Mouse (Mus musculus) midbrain, embryonic 16.5 days (tissue): ENCODE data around the gene Clps. TPM values are rescaled to one million over a fixed set of nuclear protein-coding genes. Genes with fewer than 3 reads are reported as not detected.

Source experiments
- ATAC-seq: fragments of 200-750 bp; cut with Nextera tagmentation; 2 replicates; pipeline ENCODE4 v1.8.0; 2017; ENCODE audit warnings: moderate TSS enrichment
- H3K27ac ChIP-seq: fragments of 300-500 bp; sonication (generic); 2 replicates; pipeline ENCODE4 v1.5.1; 2014; ENCODE audit warnings: mild to moderate bottlenecking, low read length, mixed read lengths
- H3K27me3 ChIP-seq: fragments of 300-500 bp; sonication (generic); 2 replicates; pipeline ENCODE4 v1.6.1; 2014; ENCODE audit warnings: low read depth, low read length, mixed read lengths; ENCODE audit not compliant: control insufficient read depth, insufficient read depth
- H3K36me3 ChIP-seq: fragments of 300-500 bp; sonication (generic); 2 replicates; pipeline ENCODE4 v1.6.1; 2014; ENCODE audit warnings: mild to moderate bottlenecking, low read length, moderate library complexity, mixed read lengths; ENCODE audit not compliant: control insufficient read depth, insufficient read depth
- H3K4me1 ChIP-seq: fragments of 300-500 bp; sonication (generic); 2 replicates; pipeline ENCODE4 v1.6.1; 2014; ENCODE audit warnings: mild to moderate bottlenecking, low read length, mixed read lengths; ENCODE audit not compliant: control insufficient read depth, insufficient read depth
- H3K4me2 ChIP-seq: fragments of 300-500 bp; sonication (generic); 2 replicates; pipeline ENCODE4 v1.6.1; 2014; ENCODE audit warnings: mild to moderate bottlenecking, low read length, mixed read lengths
- H3K4me3 ChIP-seq: fragments of 300-500 bp; sonication (generic); 2 replicates; pipeline ENCODE4 v1.5.1; 2014; ENCODE audit warnings: low read depth, mild to moderate bottlenecking, low read length, moderate library complexity, mixed read lengths
- H3K9ac ChIP-seq: fragments of 300-500 bp; sonication (generic); 2 replicates; pipeline ENCODE4 v1.6.1; 2014; ENCODE audit warnings: low read depth, low read length, mixed read lengths
- H3K9me3 ChIP-seq: fragments of 300-500 bp; sonication (generic); replicated peaks from 2 replicates; pipeline ENCODE4 v1.6.1; 2014; ENCODE audit warnings: mild to moderate bottlenecking, low read length, mixed read lengths; ENCODE audit not compliant: control insufficient read depth, poor library complexity, severe bottlenecking
- WGBS: fragments of 180-500 bp; shearing (Covaris S2); extraction: QIAGEN DNeasy Blood & Tissue Kit; methylation state at CpG from one replicate; pipeline ENCODE4 v1.1.7; 2014; 5-methylcytosine and 5-hydroxymethylcytosine counted together
- polyA plus RNA-seq: library from polyadenylated mRNA; unstranded; fragments of >200 nt; fragmentation: Nextera tagmentation; extraction: Ambion mirVana; gene quantifications from 2 replicates; pipeline ENCODE4 v1.2.1, GENCODE M21; 2015

The Clps gene
- polyA plus RNA-seq, 1 experiment from 2014 or later = not detected

DNA sequence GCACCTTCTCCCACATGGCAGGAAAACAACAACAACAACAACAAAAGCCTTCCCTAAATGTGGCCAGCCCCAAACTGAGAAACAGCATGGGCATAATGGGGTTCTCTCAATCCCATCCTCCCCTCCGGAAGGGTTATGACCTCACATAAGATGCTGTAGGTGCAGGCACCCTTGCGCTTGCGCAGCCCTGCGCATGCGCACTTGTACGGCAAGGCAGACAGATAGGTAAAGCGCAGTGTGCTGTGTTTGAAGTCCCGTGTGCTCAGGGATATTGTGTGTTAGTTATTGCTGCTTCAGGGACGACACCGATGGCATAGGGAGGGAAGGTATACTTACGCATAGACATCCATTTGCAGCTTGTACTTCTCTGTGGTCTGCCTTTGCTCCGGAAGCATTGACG is 27.2 kb downstream of the Clps start:
- Histone ChIP-seq H3K9me3 (no peaks in the 10 kb centered on the region; the same call in 1 of the 2 replicates), H3K27me3 (no peaks in the 10 kb centered on the region), H3K27ac (no peak overlapping the region), H3K4me2 (no peak overlapping the region), H3K4me1 (no peaks in the 10 kb centered on the region), H3K4me3 (no peak overlapping the region), H3K36me3 (no peaks in the 10 kb centered on the region), H3K9ac (no peak overlapping the region)
- 93% methylated on average over 13 of the region's 13 CpGs for WGBS
- no peak for ATAC-seq

DNA sequence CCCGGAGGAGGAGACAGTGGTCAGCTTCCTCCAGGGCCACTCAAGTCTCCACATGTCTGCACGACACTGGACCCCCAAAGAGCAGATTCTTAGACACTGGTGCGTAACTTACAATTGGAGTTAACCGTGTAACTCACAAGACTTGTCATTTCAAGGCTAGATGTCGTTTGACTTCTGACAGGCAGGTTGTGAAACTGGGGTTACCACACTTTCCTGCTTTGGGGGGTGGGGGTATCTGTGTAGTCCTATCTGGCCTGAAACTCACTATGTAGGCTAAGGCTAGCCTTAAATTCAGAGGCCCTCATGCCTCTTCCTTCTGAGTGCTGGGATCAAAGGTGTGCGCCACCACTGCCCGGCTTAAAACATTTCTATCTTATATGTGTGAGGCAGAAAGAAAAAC is 28.0 kb downstream of the Clps start:
- Histone ChIP-seq H3K4me1 (peaks cover 3% of the 10 kb centered on the region; the same call in 1 of the 2 replicates), H3K9me3 (no peaks in the 10 kb centered on the region), H3K4me3 (no peak overlapping the region), H3K27ac (no peak overlapping the region), H3K9ac (no peak overlapping the region), H3K4me2 (no peak overlapping the region), H3K27me3 (no peaks in the 10 kb centered on the region), H3K36me3 (no peaks in the 10 kb centered on the region)
- ATAC-seq = no peak
- WGBS = 86% methylated on average over 7 of the region's 7 CpGs

DNA sequence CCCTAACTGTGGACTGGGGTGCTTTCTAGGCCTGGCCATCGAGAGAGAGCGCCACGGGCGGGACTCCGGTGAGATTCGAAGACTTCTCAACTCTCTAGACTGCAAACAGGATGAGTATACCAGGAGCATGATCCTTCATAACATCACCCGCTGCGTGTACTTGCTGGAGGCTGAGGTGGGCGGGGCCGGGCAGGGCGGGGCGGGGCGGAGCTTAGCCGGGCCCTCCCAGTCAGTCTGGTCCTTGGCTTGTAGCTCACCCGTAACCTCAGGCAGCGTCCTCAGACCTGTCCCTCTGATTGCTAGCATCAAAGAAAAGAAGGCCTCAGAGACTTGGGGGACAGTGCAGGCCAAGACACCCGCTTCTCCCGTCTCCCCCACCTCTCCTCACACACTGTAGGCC is 28.6 kb downstream of the Clps start:
- Histone ChIP-seq H3K4me2 (no peak overlapping the region), H3K27ac (no peak overlapping the region), H3K9ac (no peak overlapping the region), H3K27me3 (no peaks in the 10 kb centered on the region), H3K36me3 (no peaks in the 10 kb centered on the region), H3K4me1 (peaks cover 5% of the 10 kb centered on the region; the same call in 1 of the 2 replicates), H3K9me3 (no peaks in the 10 kb centered on the region), H3K4me3 (no peak overlapping the region)
- 20% methylated on average over 18 of the region's 18 CpGs for WGBS
- ATAC-seq = no peak

DNA sequence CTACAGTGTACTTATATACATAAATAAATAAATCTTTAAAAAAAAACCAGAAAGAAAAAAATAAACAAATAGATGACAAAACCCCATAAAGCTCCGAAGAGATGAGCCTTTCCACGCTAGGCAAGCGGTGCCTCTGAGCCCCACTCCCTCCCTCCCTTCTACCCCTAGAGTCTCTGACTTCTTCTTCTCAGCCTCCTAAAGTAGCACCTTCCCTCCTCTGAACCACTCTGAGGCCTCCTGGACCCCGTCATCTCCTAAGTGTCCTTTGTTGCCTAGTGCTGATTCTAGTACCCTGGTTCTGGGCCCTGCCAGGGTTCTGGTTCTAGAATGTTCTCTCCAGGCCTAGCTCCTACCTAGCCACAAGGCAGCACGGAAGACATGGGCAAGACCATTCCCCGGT is 30.1 kb downstream of the Clps start, which contains the start of gene Armc12:
Gene Armc12 (plus strand): TSS at position 301 of the 400 bp plus-strand sequence.
- WGBS = 84% methylated on average over 6 of the region's 6 CpGs
- no peak for ATAC-seq
- no peak within 1 kb of the TSS for H3K4me2 ChIP-seq

DNA sequence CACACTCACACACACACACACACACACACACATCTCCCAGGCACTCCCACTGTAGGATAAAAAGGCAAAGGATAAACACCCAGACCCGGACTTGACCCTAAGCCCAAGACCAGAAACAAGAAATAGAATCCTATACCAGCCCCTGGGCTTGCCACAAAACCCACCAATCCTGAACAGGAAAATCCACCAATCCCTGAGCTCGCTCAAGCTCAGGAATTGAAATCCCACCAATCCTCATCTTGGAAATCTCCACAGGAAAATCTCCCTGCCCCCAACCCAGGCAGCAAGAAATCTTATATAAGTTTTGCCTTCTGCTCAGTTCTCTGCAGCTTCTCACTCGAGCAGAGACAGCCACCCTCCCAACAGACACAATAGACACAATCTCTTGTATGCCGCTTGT is 31.4 kb downstream of the Clps start:
- no peak overlapping the region for H3K9ac ChIP-seq
- H3K27me3 ChIP-seq = no peaks in the 10 kb centered on the region
- WGBS = 71% methylated on average over 4 of the region's 4 CpGs
- peaks cover 5% of the 10 kb centered on the region; the same call in 1 of the 2 replicates for H3K4me1 ChIP-seq
- ATAC-seq = no peak
- H3K27ac ChIP-seq = no peak overlapping the region
- H3K36me3 ChIP-seq = no peaks in the 10 kb centered on the region
- H3K4me2 ChIP-seq = no peak overlapping the region
- H3K4me3 ChIP-seq = no peak overlapping the region
- no peaks in the 10 kb centered on the region for H3K9me3 ChIP-seq

More for the DNA sequence above, 30.1 kb downstream of the Clps start, which contains the start of gene Armc12:
- Histone ChIP-seq H3K36me3 (no peaks in the 10 kb centered on the region), H3K9ac (no peak within 1 kb of the TSS), H3K4me3 (no peak within 1 kb of the TSS), H3K27ac (no peak within 1 kb of the TSS), H3K27me3 (no peaks in the 10 kb centered on the region), H3K4me1 (peaks cover 5% of the 10 kb centered on the region; the same call in 1 of the 2 replicates), H3K9me3 (no peaks in the 10 kb centered on the region)

DNA sequence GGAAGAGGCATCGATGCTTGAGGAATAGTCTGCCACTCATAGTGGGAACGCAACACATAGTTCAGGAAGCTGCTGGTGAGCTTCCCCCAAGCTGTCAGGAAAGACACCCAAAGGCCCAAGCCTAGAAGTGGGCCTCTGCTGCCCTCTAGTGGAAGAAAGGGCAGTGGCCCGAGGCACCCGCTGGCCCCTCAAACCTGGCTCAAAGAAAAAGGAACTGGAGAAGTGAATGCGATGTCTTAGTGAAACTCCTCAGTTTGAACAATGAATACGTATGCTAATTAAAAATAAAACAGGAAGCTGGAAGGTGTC is 32.6 kb downstream of the Clps start:
- Histone ChIP-seq H3K36me3 (no peaks in the 10 kb centered on the region), H3K27me3 (no peaks in the 10 kb centered on the region), H3K27ac (0 out of 2 replicates have a peak overlapping the region, but pooled peaks have one; percentile 22), H3K9me3 (no peaks in the 10 kb centered on the region), H3K4me3 (no peak overlapping the region), H3K9ac (no peak overlapping the region), H3K4me1 (peaks cover 9% of the 10 kb centered on the region; the same call in 1 of the 2 replicates), H3K4me2 (peak overlapping the region; percentile 38)
- 1% methylated on average over 6 of the region's 6 CpGs for WGBS
- peak; percentile 66; the same call in 1 of the 2 replicates for ATAC-seq

DNA sequence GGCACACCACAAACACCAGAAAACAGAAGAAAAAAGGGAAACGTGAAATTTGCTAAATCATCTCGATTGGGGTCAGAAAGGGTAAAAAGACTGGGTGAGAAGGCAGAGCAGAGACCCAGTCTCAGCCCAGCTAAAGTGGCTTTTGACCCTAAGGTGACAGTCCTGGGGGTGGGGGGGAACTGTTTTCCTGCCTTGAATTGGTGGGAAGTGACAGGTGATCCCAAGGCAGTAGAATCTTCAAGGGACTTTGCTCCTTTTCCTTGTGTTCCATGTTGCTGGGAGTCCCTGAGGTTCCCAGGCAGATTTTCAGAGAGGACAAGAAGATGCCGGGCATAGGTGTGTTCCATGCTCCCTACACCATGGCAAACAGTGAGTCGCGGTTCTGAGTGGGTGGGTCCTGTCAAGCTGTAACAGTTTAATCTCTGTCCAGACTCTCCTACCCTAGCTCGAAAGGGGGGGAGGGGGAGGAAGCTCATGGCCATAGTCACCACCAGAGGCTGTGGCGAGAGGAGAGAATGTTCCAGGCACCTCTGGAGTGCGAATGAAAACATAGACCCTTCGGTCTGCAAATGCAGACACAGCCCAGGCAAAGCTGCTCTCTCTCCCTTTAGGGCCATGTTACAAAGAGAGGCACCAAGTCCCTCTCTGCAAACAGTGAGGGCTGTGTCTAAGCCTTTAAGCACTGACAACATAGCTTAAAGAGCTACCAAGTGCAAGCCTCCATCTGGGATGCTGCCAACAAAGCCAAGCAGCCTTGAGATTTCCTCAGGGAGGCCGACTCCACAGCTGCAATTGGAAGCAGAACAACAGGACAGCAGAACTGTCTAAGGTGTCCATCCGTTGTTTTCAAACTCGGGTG is 33.2 kb downstream of the Clps start:
- Histone ChIP-seq H3K27me3 (no peaks in the 10 kb centered on the region), H3K4me1 (peaks cover 9% of the 10 kb centered on the region; the same call in 1 of the 2 replicates), H3K4me3 (no peak overlapping the region), H3K9ac (0 out of 2 replicates have a peak overlapping the region, but pooled peaks have one; percentile 11), H3K9me3 (no peaks in the 10 kb centered on the region), H3K36me3 (no peaks in the 10 kb centered on the region), H3K27ac (0 out of 2 replicates have a peak overlapping the region, but pooled peaks have one; percentile 22), H3K4me2 (peak overlapping the region; percentile 38)
- WGBS = 46% methylated on average over 12 of the region's 12 CpGs
- ATAC-seq = no peak

DNA sequence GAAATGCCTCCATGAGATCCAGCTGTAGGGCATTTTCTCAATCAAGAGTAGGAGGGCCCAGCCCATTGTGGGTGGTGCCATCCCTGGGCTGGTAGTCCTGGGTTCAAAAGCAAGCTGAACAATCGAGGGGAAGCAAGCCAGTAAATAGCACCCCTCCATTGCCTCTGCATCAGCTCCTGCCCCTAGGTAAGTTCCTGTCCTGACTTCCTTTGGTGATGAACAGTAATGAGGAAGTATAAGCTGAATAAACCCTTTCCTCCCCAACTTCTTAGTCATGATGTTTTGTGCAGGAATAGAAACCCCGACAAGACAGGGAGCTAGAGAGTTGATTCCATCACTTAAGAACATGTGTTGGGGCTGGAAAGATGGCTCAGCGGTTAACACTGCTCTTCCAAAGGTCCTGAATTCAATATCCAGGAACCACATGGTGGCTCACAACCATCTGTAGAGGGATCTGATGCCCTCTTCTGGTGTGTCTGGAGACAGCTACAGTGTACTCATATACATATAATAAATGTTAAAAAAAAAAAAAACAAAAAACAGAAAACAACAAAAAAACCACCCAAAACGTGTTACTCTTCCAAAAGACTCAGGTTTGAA is 35.6 kb downstream of the Clps start:
- Histone ChIP-seq H3K4me3 (no peak overlapping the region), H3K9me3 (no peaks in the 10 kb centered on the region), H3K36me3 (no peaks in the 10 kb centered on the region), H3K4me1 (peaks cover 11% of the 10 kb centered on the region; the same call in 1 of the 2 replicates), H3K27me3 (peaks cover 5% of the 10 kb centered on the region; the same call in 1 of the 2 replicates), H3K4me2 (no peak overlapping the region), H3K9ac (no peak overlapping the region), H3K27ac (no peak overlapping the region)
- 76% methylated on average over 4 of the region's 4 CpGs for WGBS
- no peak for ATAC-seq
